Mouse (Mus musculus): ENCODE results near the gene Map7. TPM values are rescaled to one million over a fixed set of nuclear protein-coding genes. Genes with fewer than 3 reads are reported as not detected.

Gene Map7
- polyA plus RNA-seq, 1 experiment from 2014 or later, result 1.1 TPM

GRCm38 (mm10) chr10:20141376-20141775 lies 6.9 kb upstream of the Map7 start:
- H3K4me1 ChIP-seq (ENCODE audit: control insufficient read depth, insufficient read depth, low read length), result no peaks in the 10 kb centered on the region
- WGBS, result 82% methylated on average over 17 of the region's 17 CpGs
- no peaks in the 10 kb centered on the region for H3K27me3 ChIP-seq (ENCODE audit: control insufficient read depth, insufficient read depth, low read length)
- H3K4me3 ChIP-seq (ENCODE audit: low read depth, low read length), result no peak overlapping the region
- H3K36me3 ChIP-seq (ENCODE audit: control insufficient read depth, insufficient read depth, low read length), result no peaks in the 10 kb centered on the region
- no peak overlapping the region for H3K4me2 ChIP-seq (ENCODE audit: low read depth, severe bottlenecking)
- H3K9me3 ChIP-seq (ENCODE audit: control insufficient read depth, low read length), result no peaks in the 10 kb centered on the region
- no peak overlapping the region for H3K27ac ChIP-seq (replicated peaks; ENCODE audit: low read depth, low read length)
- ATAC-seq (ENCODE audit: insufficient number of reproducible peaks, low FRiP score, low TSS enrichment, low read depth) (no peak), DNase-seq (ENCODE audit: low spot score) (no peak)
- H3K9ac ChIP-seq (ENCODE audit: low read length), result no peak overlapping the region

- no peak overlapping the region for H3K27ac ChIP-seq (replicated peaks; ENCODE audit: low read depth, low read length)
- no peaks in the 10 kb centered on the region for H3K9me3 ChIP-seq (ENCODE audit: control insufficient read depth, low read length)
- peak overlapping the region; percentile 64; the same call in 1 of the 2 replicates for H3K9ac ChIP-seq (ENCODE audit: low read length)
- peak overlapping the region; percentile 68 for H3K4me3 ChIP-seq (ENCODE audit: low read depth, low read length)
- H3K4me2 ChIP-seq (ENCODE audit: low read depth, severe bottlenecking), result peak overlapping the region; percentile 93
- peak; percentile 65 for ATAC-seq (ENCODE audit: insufficient number of reproducible peaks, low FRiP score, low TSS enrichment, low read depth)
- H3K4me1 ChIP-seq (ENCODE audit: control insufficient read depth, insufficient read depth, low read length), result no peaks in the 10 kb centered on the region
- DNase-seq (ENCODE audit: low spot score), result peak; percentile 62
- no peaks in the 10 kb centered on the region for H3K36me3 ChIP-seq (ENCODE audit: control insufficient read depth, insufficient read depth, low read length)
- WGBS, result 1% methylated on average over 34 of the region's 58 CpGs
- H3K27me3 ChIP-seq (ENCODE audit: control insufficient read depth, insufficient read depth, low read length), result peaks cover 33% of the 10 kb centered on the region
These were observed 476 bp downstream of the Map7 start for GRCm38 (mm10) chr10:20148773-20149120.

- Histone ChIP-seq H3K27me3 (ENCODE audit: control insufficient read depth, insufficient read depth, low read length) (peaks cover 33% of the 10 kb centered on the region), H3K9ac (ENCODE audit: low read length) (peak overlapping the region; percentile 64), H3K9me3 (ENCODE audit: control insufficient read depth, low read length) (no peaks in the 10 kb centered on the region), H3K27ac (replicated peaks; ENCODE audit: low read depth, low read length) (no peak overlapping the region), H3K4me3 (ENCODE audit: low read depth, low read length) (peak overlapping the region; percentile 68), H3K4me1 (ENCODE audit: control insufficient read depth, insufficient read depth, low read length) (no peaks in the 10 kb centered on the region), H3K36me3 (ENCODE audit: control insufficient read depth, insufficient read depth, low read length) (no peaks in the 10 kb centered on the region), H3K4me2 (ENCODE audit: low read depth, severe bottlenecking) (peak overlapping the region; percentile 93)
- DNase-seq (ENCODE audit: low spot score) (peak; percentile 65), ATAC-seq (ENCODE audit: insufficient number of reproducible peaks, low FRiP score, low TSS enrichment, low read depth) (peak; percentile 71)
- WGBS, result under 1% methylated on average over 49 of the region's 74 CpGs
These were observed 1.0 kb downstream of the Map7 start for GRCm38 (mm10) chr10:20149121-20149834.

- H3K36me3 ChIP-seq (ENCODE audit: control insufficient read depth, insufficient read depth, low read length), result no peaks in the 10 kb centered on the region
- H3K9ac ChIP-seq (ENCODE audit: low read length), result no peak overlapping the region; the same call in 1 of the 2 replicates
- H3K4me3 ChIP-seq (ENCODE audit: low read depth, low read length), result peak overlapping the region; percentile 68
- 4% methylated on average over 13 of the region's 13 CpGs for WGBS
- ATAC-seq (ENCODE audit: insufficient number of reproducible peaks, low FRiP score, low TSS enrichment, low read depth) (no peak), DNase-seq (ENCODE audit: low spot score) (no peak)
- H3K27me3 ChIP-seq (ENCODE audit: control insufficient read depth, insufficient read depth, low read length), result peaks cover 33% of the 10 kb centered on the region
- peak overlapping the region; percentile 93 for H3K4me2 ChIP-seq (ENCODE audit: low read depth, severe bottlenecking)
- no peak overlapping the region for H3K27ac ChIP-seq (replicated peaks; ENCODE audit: low read depth, low read length)
- no peaks in the 10 kb centered on the region for H3K4me1 ChIP-seq (ENCODE audit: control insufficient read depth, insufficient read depth, low read length)
- H3K9me3 ChIP-seq (ENCODE audit: control insufficient read depth, low read length), result no peaks in the 10 kb centered on the region
These were observed 1.6 kb downstream of the Map7 start for GRCm38 (mm10) chr10:20149835-20150355.

GRCm38 (mm10) chr10:20152131-20152530 lies 3.9 kb downstream of the Map7 start:
- no peak for DNase-seq (ENCODE audit: low spot score)
- ATAC-seq (ENCODE audit: insufficient number of reproducible peaks, low FRiP score, low TSS enrichment, low read depth), result no peak
- no peak overlapping the region for H3K4me2 ChIP-seq (ENCODE audit: low read depth, severe bottlenecking)
- no peak overlapping the region for H3K4me3 ChIP-seq (ENCODE audit: low read depth, low read length)
- H3K9ac ChIP-seq (ENCODE audit: low read length), result no peak overlapping the region
- no peaks in the 10 kb centered on the region for H3K4me1 ChIP-seq (ENCODE audit: control insufficient read depth, insufficient read depth, low read length)
- no peaks in the 10 kb centered on the region for H3K9me3 ChIP-seq (ENCODE audit: control insufficient read depth, low read length)
- H3K27me3 ChIP-seq (ENCODE audit: control insufficient read depth, insufficient read depth, low read length), result peaks cover 29% of the 10 kb centered on the region
- H3K27ac ChIP-seq (replicated peaks; ENCODE audit: low read depth, low read length), result no peak overlapping the region
- no peaks in the 10 kb centered on the region for H3K36me3 ChIP-seq (ENCODE audit: control insufficient read depth, insufficient read depth, low read length)
- WGBS, result 96% methylated on average over 1 of the region's 1 CpGs

- Histone ChIP-seq H3K9me3 (ENCODE audit: control insufficient read depth, low read length) (no peaks in the 10 kb centered on the region), H3K36me3 (ENCODE audit: control insufficient read depth, insufficient read depth, low read length) (no peaks in the 10 kb centered on the region), H3K4me3 (ENCODE audit: low read depth, low read length) (no peak overlapping the region), H3K4me1 (ENCODE audit: control insufficient read depth, insufficient read depth, low read length) (no peaks in the 10 kb centered on the region), H3K27ac (replicated peaks; ENCODE audit: low read depth, low read length) (no peak overlapping the region), H3K27me3 (ENCODE audit: control insufficient read depth, insufficient read depth, low read length) (peaks cover 15% of the 10 kb centered on the region), H3K4me2 (ENCODE audit: low read depth, severe bottlenecking) (no peak overlapping the region), H3K9ac (ENCODE audit: low read length) (no peak overlapping the region)
- DNase-seq (ENCODE audit: low spot score) (no peak), ATAC-seq (ENCODE audit: insufficient number of reproducible peaks, low FRiP score, low TSS enrichment, low read depth) (no peak)
- WGBS, result 49% methylated on average over 2 of the region's 2 CpGs
These were observed 5.2 kb downstream of the Map7 start for GRCm38 (mm10) chr10:20153507-20153906.

- no peak for ATAC-seq (ENCODE audit: insufficient number of reproducible peaks, low FRiP score, low TSS enrichment, low read depth)
- DNase-seq (ENCODE audit: low spot score), result no peak
- H3K36me3 ChIP-seq (ENCODE audit: control insufficient read depth, insufficient read depth, low read length), result no peaks in the 10 kb centered on the region
- no peaks in the 10 kb centered on the region for H3K4me1 ChIP-seq (ENCODE audit: control insufficient read depth, insufficient read depth, low read length)
- 83% methylated on average over 7 of the region's 7 CpGs for WGBS
- no peak overlapping the region for H3K9ac ChIP-seq (ENCODE audit: low read length)
- H3K9me3 ChIP-seq (ENCODE audit: control insufficient read depth, low read length), result no peaks in the 10 kb centered on the region
- H3K27me3 ChIP-seq (ENCODE audit: control insufficient read depth, insufficient read depth, low read length), result peaks cover under 1% of the 10 kb centered on the region; the same call in 1 of the 2 replicates
- no peak overlapping the region for H3K4me3 ChIP-seq (ENCODE audit: low read depth, low read length)
- no peak overlapping the region for H3K27ac ChIP-seq (replicated peaks; ENCODE audit: low read depth, low read length)
- no peak overlapping the region for H3K4me2 ChIP-seq (ENCODE audit: low read depth, severe bottlenecking)
These were observed 7.1 kb downstream of the Map7 start for GRCm38 (mm10) chr10:20155401-20155800.

DNA sequence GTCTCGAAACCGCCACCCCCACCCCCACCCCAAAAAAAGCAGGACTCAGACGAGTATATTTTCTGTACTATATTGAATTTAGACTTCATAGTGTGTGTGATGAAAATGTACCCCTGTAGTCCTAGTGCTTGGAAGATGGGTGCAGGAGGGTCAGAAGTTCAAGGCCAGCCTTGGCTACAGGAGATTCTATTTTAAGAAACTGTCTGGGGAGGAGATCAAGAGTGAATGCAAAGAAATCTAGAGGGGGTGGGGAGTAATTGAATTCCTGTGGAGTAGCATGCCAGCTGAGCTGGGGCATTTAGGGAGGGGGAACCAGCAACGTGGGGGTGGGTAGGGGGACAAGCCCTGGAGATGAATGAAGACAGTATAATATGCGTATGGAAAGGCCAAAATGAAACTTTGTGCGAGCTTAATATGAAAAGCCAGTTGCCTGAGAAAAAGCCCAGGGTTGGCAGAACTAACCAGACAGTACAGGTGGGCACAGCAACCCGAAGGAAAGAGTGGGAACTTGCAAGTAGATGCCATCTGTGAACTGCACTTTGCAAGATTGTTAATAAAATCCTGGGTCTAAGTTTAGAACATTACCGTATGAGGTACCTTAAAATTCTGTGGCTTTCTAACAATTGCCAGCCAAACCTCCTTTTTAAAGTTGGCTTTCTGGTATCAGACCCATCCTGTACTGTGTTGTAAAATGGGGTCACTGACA lies 8.9 kb downstream of the Map7 start:
- H3K9ac ChIP-seq (ENCODE audit: low read length), result no peak overlapping the region
- H3K27ac ChIP-seq (replicated peaks; ENCODE audit: low read depth, low read length), result no peak overlapping the region
- DNase-seq (ENCODE audit: low spot score) (no peak), ATAC-seq (ENCODE audit: insufficient number of reproducible peaks, low FRiP score, low TSS enrichment, low read depth) (no peak)
- no peaks in the 10 kb centered on the region for H3K36me3 ChIP-seq (ENCODE audit: control insufficient read depth, insufficient read depth, low read length)
- H3K4me1 ChIP-seq (ENCODE audit: control insufficient read depth, insufficient read depth, low read length), result no peaks in the 10 kb centered on the region
- WGBS, result 86% methylated on average over 8 of the region's 8 CpGs
- H3K4me3 ChIP-seq (ENCODE audit: low read depth, low read length), result no peak overlapping the region
- no peaks in the 10 kb centered on the region for H3K27me3 ChIP-seq (ENCODE audit: control insufficient read depth, insufficient read depth, low read length)
- no peaks in the 10 kb centered on the region for H3K9me3 ChIP-seq (ENCODE audit: control insufficient read depth, low read length)
- no peak overlapping the region for H3K4me2 ChIP-seq (ENCODE audit: low read depth, severe bottlenecking)
